19 mouse cellular contexts compared by ENCODE assay signal in the genomic region with DNA sequence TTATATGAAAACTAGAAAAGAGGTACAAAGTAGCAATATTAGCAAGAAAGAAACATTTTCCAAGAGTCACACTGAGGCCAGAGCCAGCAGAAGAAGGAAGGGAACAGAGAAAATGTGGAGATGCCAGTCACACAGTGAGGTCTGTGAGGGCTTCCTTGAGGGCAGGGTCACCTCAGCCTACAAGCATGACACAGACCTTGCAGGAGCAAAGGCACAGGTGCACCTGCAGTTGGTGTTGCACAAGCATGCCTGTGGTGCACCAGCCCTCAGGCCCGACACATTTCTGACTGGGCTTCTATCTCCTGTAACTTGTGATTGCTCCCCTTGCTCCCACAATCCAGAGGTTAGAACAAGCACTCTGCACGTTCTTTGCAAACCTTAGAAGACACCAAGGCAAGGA. TPM values are rescaled to one million over a fixed set of nuclear protein-coding genes. Genes with fewer than 3 reads are reported as not detected.
A peak's percentile ranks its signal among the peaks of the same experiment; 100 is the strongest.
DNase-seq lines count a peak whose midpoint lies in the region; ATAC-seq and TF ChIP-seq lines count a peak whose summit lies in the region.
"Had no signal": no experiment of that assay in that cellular context is flagged by ENCODE, and none has a peak within 500 bp of the region (broad histone marks: within the 10 kb centered on the region; RNA-seq: fewer than 3 reads in every experiment).

No protein-coding gene starts in this region.

- no peaks in the 10 kb centered on the region for H3K36me3 ChIP-seq in intestine, embryonic 16.5 days (ENCODE audit: control insufficient read depth, insufficient read depth, low read length)
- no peaks in the 10 kb centered on the region for H3K36me3 ChIP-seq in intestine, embryonic 15.5 days
- H3K36me3 ChIP-seq in kidney, embryonic 15.5 days: no peaks in the 10 kb centered on the region
- H3K36me3 ChIP-seq: embryonic facial prominence, embryonic 10.5 days; embryonic facial prominence, embryonic 12.5 days; forebrain, embryonic 15.5 days had no signal

- intact Hi-C loops in gastrocnemius, adult 2 months (cut with DNase I): no loop called here

- TF ChIP-seq CTCF in gastrocnemius, adult 2 months (IDR thresholded peaks at IDR 0.05): no peak

- no peak overlapping the region for H3K9ac ChIP-seq in intestine, embryonic 16.5 days (ENCODE audit: low read depth, low read length)
- no peak overlapping the region for H3K9ac ChIP-seq in intestine, embryonic 15.5 days
- no peak overlapping the region for H3K9ac ChIP-seq in kidney, embryonic 15.5 days
- H3K9ac ChIP-seq: embryonic facial prominence, embryonic 12.5 days; forebrain, embryonic 13.5 days; forebrain, embryonic 15.5 days; forebrain, postnatal 0 days had no signal

- H3K4me3 ChIP-seq in gastrocnemius, adult 2 months: no peak overlapping the region
- H3K4me3 ChIP-seq in intestine, embryonic 16.5 days (ENCODE audit: low read length): no peak overlapping the region
- H3K4me3 ChIP-seq in intestine, embryonic 15.5 days (replicated peaks): no peak overlapping the region
- no peak overlapping the region for H3K4me3 ChIP-seq in kidney, embryonic 15.5 days (replicated peaks)
- H3K4me3 ChIP-seq: embryonic facial prominence, embryonic 10.5 days; embryonic facial prominence, embryonic 12.5 days; forebrain, embryonic 13.5 days; forebrain, embryonic 15.5 days had no signal

- 83% methylated on average over 2 of the region's 2 CpGs for WGBS in intestine, embryonic 16.5 days
- WGBS in intestine, embryonic 15.5 days: 85% methylated on average over 2 of the region's 2 CpGs
- 87% methylated on average over 2 of the region's 2 CpGs for WGBS in kidney, embryonic 15.5 days

- ATAC-seq in intestine, embryonic 16.5 days: peak; percentile 70
- ATAC-seq in intestine, embryonic 15.5 days: no peak
- no peak for ATAC-seq in kidney, embryonic 15.5 days (replicated peaks; ENCODE audit: low FRiP score)
- ATAC-seq: forebrain, embryonic 13.5 days; forebrain, embryonic 15.5 days; forebrain, postnatal 0 days had no signal

- H3K9me3 ChIP-seq in intestine, embryonic 16.5 days (ENCODE audit: control insufficient read depth, low read length): no peaks in the 10 kb centered on the region
- no peaks in the 10 kb centered on the region for H3K9me3 ChIP-seq in intestine, embryonic 15.5 days
- no peaks in the 10 kb centered on the region for H3K9me3 ChIP-seq in kidney, embryonic 15.5 days (replicated peaks)
- H3K9me3 ChIP-seq: embryonic facial prominence, embryonic 10.5 days; embryonic facial prominence, embryonic 12.5 days; forebrain, embryonic 13.5 days; forebrain, embryonic 15.5 days had no signal

- H3K4me2 ChIP-seq in intestine, embryonic 16.5 days (ENCODE audit: low read depth, low read length): no peak overlapping the region
- H3K4me2 ChIP-seq in intestine, embryonic 15.5 days (replicated peaks): no peak overlapping the region
- H3K4me2 ChIP-seq in kidney, embryonic 15.5 days: no peak overlapping the region
- H3K4me2 ChIP-seq: embryonic facial prominence, embryonic 12.5 days; forebrain, embryonic 13.5 days; forebrain, embryonic 15.5 days had no signal

- no peaks in the 10 kb centered on the region for H3K27me3 ChIP-seq in intestine, embryonic 16.5 days (replicated peaks; ENCODE audit: control insufficient read depth, insufficient read depth, low read length)
- H3K27me3 ChIP-seq in intestine, embryonic 15.5 days (replicated peaks): no peaks in the 10 kb centered on the region
- no peaks in the 10 kb centered on the region for H3K27me3 ChIP-seq in kidney, embryonic 15.5 days
- H3K27me3 ChIP-seq: embryonic facial prominence, embryonic 12.5 days; forebrain, embryonic 13.5 days; forebrain, embryonic 15.5 days had no signal

- DNase-seq in gastrocnemius, adult 2 months: no peak
- DNase-seq in gastrocnemius, postnatal 4 days (ENCODE audit: low spot score in 2 of 2): no peak
- peak; percentile 44 for DNase-seq in kidney, adult 9 months
- DNase-seq: adrenal gland, adult 8-10 months; adrenal gland, postnatal 14 days; adrenal gland, postnatal 36 days; cerebellum, adult 11-12 months; cerebellum, adult 2 months; cerebellum, adult 9-10 months; cerebellum, postnatal 10 days; cerebellum, postnatal 25 days; forebrain, postnatal 0 days had no signal

- no peaks in the 10 kb centered on the region for H3K4me1 ChIP-seq in intestine, embryonic 16.5 days (ENCODE audit: control insufficient read depth, insufficient read depth, low read length)
- no peaks in the 10 kb centered on the region for H3K4me1 ChIP-seq in intestine, embryonic 15.5 days (replicated peaks)
- H3K4me1 ChIP-seq in kidney, embryonic 15.5 days: peaks cover 9% of the 10 kb centered on the region; the same call in 1 of the 2 replicates
- H3K4me1 ChIP-seq: forebrain, embryonic 13.5 days; forebrain, embryonic 15.5 days had no signal

- peak overlapping the region; percentile 24; the same call in 1 of the 2 replicates for H3K27ac ChIP-seq in gastrocnemius, adult 2 months
- no peak overlapping the region for H3K27ac ChIP-seq in intestine, embryonic 16.5 days (ENCODE audit: low read length)
- H3K27ac ChIP-seq in intestine, embryonic 15.5 days: no peak overlapping the region
- no peak overlapping the region for H3K27ac ChIP-seq in kidney, embryonic 15.5 days
- H3K27ac ChIP-seq: embryonic facial prominence, embryonic 10.5 days; embryonic facial prominence, embryonic 12.5 days; forebrain, embryonic 13.5 days; forebrain, embryonic 15.5 days had no signal

RNA-seq across cellular contexts. Expression of a gene that starts 57.4 kb away (rescaled TPM):
- 10 to 100 TPM; 54.4 to 55.9 TPM for total RNA-seq in gastrocnemius, adult 2 months (2021)
- total RNA-seq in gastrocnemius, postnatal 4 days (2021): 10 to 100 TPM; 74.6 to 74.9 TPM
- polyA plus RNA-seq in intestine, embryonic 16.5 days (2015; fragmentation: Nextera tagmentation; extraction: Ambion mirVana): 28.9 and 29.6 TPM in 2 replicates
- polyA plus RNA-seq in intestine, embryonic 15.5 days (2015; fragmentation: Nextera tagmentation; extraction: Ambion mirVana): 25.8 and 30.9 TPM in 2 replicates
- 31.1 and 34.1 TPM in 2 replicates for polyA plus RNA-seq in kidney, embryonic 15.5 days (2015; fragmentation: Nextera tagmentation; extraction: Ambion mirVana)
